15 mouse cellular contexts compared by ENCODE assay signal in genomic region chr2:103730999-103731398, GRCm38 (mm10). TPM values are rescaled to one million over a fixed set of nuclear protein-coding genes. Genes with fewer than 3 reads are reported as not detected.
A peak's percentile ranks its signal among the peaks of the same experiment; 100 is the strongest.
DNase-seq lines count a peak whose midpoint lies in the region; ATAC-seq and TF ChIP-seq lines count a peak whose summit lies in the region.
"Had no signal": no experiment of that assay in that cellular context is flagged by ENCODE, and none has a peak within 500 bp of the region (broad histone marks: within the 10 kb centered on the region; RNA-seq: fewer than 3 reads in every experiment).

No protein-coding gene starts in this region.

- H3K4me1 ChIP-seq in forebrain, embryonic 14.5 days (ENCODE audit: control insufficient read depth, insufficient read depth, low read length): no peaks in the 10 kb centered on the region
- no peaks in the 10 kb centered on the region for H3K4me1 ChIP-seq in forebrain, embryonic 12.5 days
- H3K4me1 ChIP-seq in heart, embryonic 10.5 days: no peaks in the 10 kb centered on the region
- H3K4me1 ChIP-seq in forebrain, embryonic 10.5 days: no peaks in the 10 kb centered on the region
- H3K4me1 ChIP-seq: embryonic facial prominence, embryonic 13.5 days; heart, embryonic 15.5 days; megakaryocyte, embryonic 14.5 days had no signal

- no peak overlapping the region for H3K27ac ChIP-seq in forebrain, embryonic 14.5 days (ENCODE audit: low read depth, low read length)
- no peak overlapping the region for H3K27ac ChIP-seq in forebrain, embryonic 12.5 days
- H3K27ac ChIP-seq in heart, embryonic 10.5 days: no peak overlapping the region
- no peak overlapping the region for H3K27ac ChIP-seq in forebrain, embryonic 10.5 days
- H3K27ac ChIP-seq: embryonic facial prominence, embryonic 13.5 days; heart, embryonic 15.5 days had no signal

- no peaks in the 10 kb centered on the region for H3K9me3 ChIP-seq in forebrain, embryonic 14.5 days (replicated peaks; ENCODE audit: control insufficient read depth, low read length)
- H3K9me3 ChIP-seq in forebrain, embryonic 12.5 days: no peaks in the 10 kb centered on the region
- no peaks in the 10 kb centered on the region for H3K9me3 ChIP-seq in heart, embryonic 10.5 days
- H3K9me3 ChIP-seq in forebrain, embryonic 10.5 days: no peaks in the 10 kb centered on the region
- H3K9me3 ChIP-seq: embryonic facial prominence, embryonic 13.5 days; heart, embryonic 15.5 days; megakaryocyte, embryonic 14.5 days had no signal

- no peak for TF ChIP-seq POLR2A in brain, embryonic 14.5 days (IDR thresholded peaks at IDR 0.05; ENCODE audit: borderline replicate concordance, extremely low read depth, insufficient read depth, insufficient read length, poor library complexity, severe bottlenecking)

- intact Hi-C loops in left cerebral cortex, postnatal 4 days (cut with DNase I): no loop called here

- H3K36me3 ChIP-seq in forebrain, embryonic 14.5 days (ENCODE audit: control insufficient read depth, insufficient read depth, low read length): peaks cover 87% of the 10 kb centered on the region
- H3K36me3 ChIP-seq in forebrain, embryonic 12.5 days (replicated peaks): peaks cover 75% of the 10 kb centered on the region
- H3K36me3 ChIP-seq in heart, embryonic 10.5 days: peaks cover 94% of the 10 kb centered on the region
- peaks cover 97% of the 10 kb centered on the region for H3K36me3 ChIP-seq in forebrain, embryonic 10.5 days (replicated peaks)

- WGBS in forebrain, embryonic 14.5 days: 86% methylated on average over 8 of the region's 8 CpGs
- WGBS in forebrain, embryonic 12.5 days: 88% methylated on average over 8 of the region's 8 CpGs
- WGBS in heart, embryonic 10.5 days: 85% methylated on average over 8 of the region's 8 CpGs
- WGBS in forebrain, embryonic 10.5 days: 90% methylated on average over 8 of the region's 8 CpGs

- no peak for ATAC-seq in forebrain, embryonic 14.5 days
- ATAC-seq in forebrain, embryonic 12.5 days (ENCODE audit: low FRiP score): no peak

- H3K27me3 ChIP-seq in forebrain, embryonic 14.5 days (replicated peaks; ENCODE audit: control insufficient read depth, insufficient read depth, low read length): no peaks in the 10 kb centered on the region
- H3K27me3 ChIP-seq in forebrain, embryonic 12.5 days: no peaks in the 10 kb centered on the region
- no peaks in the 10 kb centered on the region for H3K27me3 ChIP-seq in heart, embryonic 10.5 days (ENCODE audit: insufficient read depth, poor library complexity, severe bottlenecking)
- H3K27me3 ChIP-seq in forebrain, embryonic 10.5 days (ENCODE audit: poor library complexity, severe bottlenecking): no peaks in the 10 kb centered on the region
- H3K27me3 ChIP-seq: embryonic facial prominence, embryonic 13.5 days; heart, embryonic 15.5 days; megakaryocyte, embryonic 14.5 days had no signal

- peak; percentile 2; the same call in 1 of the 2 replicates for TF ChIP-seq CTCF in brain, embryonic 14.5 days (IDR thresholded peaks at IDR 0.05; ENCODE audit: borderline replicate concordance, extremely low read depth, insufficient read depth, insufficient read length)

- no peak overlapping the region for H3K4me2 ChIP-seq in forebrain, embryonic 14.5 days (ENCODE audit: low read length)
- no peak overlapping the region for H3K4me2 ChIP-seq in forebrain, embryonic 12.5 days
- H3K4me2 ChIP-seq: embryonic facial prominence, embryonic 13.5 days; heart, embryonic 15.5 days had no signal

- DNase-seq in forebrain, embryonic 14.5 days (ENCODE audit: low spot score): peak; percentile 42
- peak; percentile 48 for DNase-seq in brain, embryonic 14.5 days (ENCODE audit: low read depth)
- DNase-seq in layer of hippocampus, adult 9-11 months: peak; percentile 79
- DNase-seq in left cerebral cortex, postnatal 4 days: peak; percentile 52
- DNase-seq in heart, embryonic 10.5 days (ENCODE audit: low spot score): no peak
- DNase-seq in adipocyte (ENCODE audit: low spot score): no peak
- no peak for DNase-seq in forebrain, embryonic 10.5 days (ENCODE audit: extremely low spot score, low spot score)
- DNase-seq: adrenal gland, adult 8-10 months; cerebellum, adult 8-10 months; gastrocnemius, postnatal 10 days; lung, adult 18-20 months had no signal

- no peak overlapping the region for H3K9ac ChIP-seq in forebrain, embryonic 14.5 days (ENCODE audit: low read length)
- no peak overlapping the region for H3K9ac ChIP-seq in forebrain, embryonic 12.5 days
- H3K9ac ChIP-seq: embryonic facial prominence, embryonic 13.5 days; heart, embryonic 15.5 days had no signal

- no peak overlapping the region for H3K4me3 ChIP-seq in forebrain, embryonic 14.5 days (ENCODE audit: low read depth, low read length)
- H3K4me3 ChIP-seq in forebrain, embryonic 12.5 days (replicated peaks): no peak overlapping the region
- H3K4me3 ChIP-seq in heart, embryonic 10.5 days: no peak overlapping the region
- H3K4me3 ChIP-seq in forebrain, embryonic 10.5 days: no peak overlapping the region
- H3K4me3 ChIP-seq: embryonic facial prominence, embryonic 13.5 days; heart, embryonic 15.5 days; megakaryocyte, embryonic 14.5 days had no signal

RNA-seq across cellular contexts. Expression of gene Nat10, which starts 30.1 kb away (rescaled TPM):
- 14.0 and 17.9 TPM in 2 replicates for polyA plus RNA-seq in forebrain, embryonic 14.5 days (2014; fragmentation: Nextera tagmentation; extraction: Ambion mirVana)
- 30.9 and 34.4 TPM in 2 replicates for polyA plus RNA-seq in forebrain, embryonic 12.5 days (2016; fragmentation: Nextera tagmentation; extraction: Ambion mirVana)
- 58.0 and 74.1 TPM in 2 replicates for polyA plus RNA-seq in brain, embryonic 14.5 days (2012; rRNA removed)
- 10 to 100 TPM; 38.5 to 43.1 TPM for total RNA-seq in left cerebral cortex, postnatal 4 days (2021)
- polyA plus RNA-seq in heart, embryonic 10.5 days (2016; fragmentation: Nextera tagmentation; extraction: Ambion mirVana): 26.6 and 32.2 TPM in 2 replicates
- 37.2 and 37.5 TPM in 2 replicates for polyA plus RNA-seq in forebrain, embryonic 10.5 days (2016; fragmentation: Nextera tagmentation; extraction: Ambion mirVana)

Comparison
In these comparisons a context has a peak if more than half of its experiments do, and no peak if none do; other contexts are left out.
1. DNase-seq: peak in forebrain, embryonic 14.5 days (single experiment), brain, embryonic 14.5 days (single experiment), layer of hippocampus, adult 9-11 months (single experiment) and left cerebral cortex, postnatal 4 days (single experiment); none in heart, embryonic 10.5 days (single experiment), adipocyte (single experiment) and forebrain, embryonic 10.5 days (single experiment).